Mouse (Mus musculus): ENCODE results near the gene Rreb1. TPM values are rescaled to one million over a fixed set of nuclear protein-coding genes. Genes with fewer than 3 reads are reported as not detected.
"Not testable (repeated sequence)": the region's sequence is repeated elsewhere in the genome, so short reads cannot be mapped to it uniquely, and the experiment has no call there.

Gene Rreb1
- total RNA-seq, 2 experiments from 2014 or later: 74.1 to 104 TPM

DNA sequence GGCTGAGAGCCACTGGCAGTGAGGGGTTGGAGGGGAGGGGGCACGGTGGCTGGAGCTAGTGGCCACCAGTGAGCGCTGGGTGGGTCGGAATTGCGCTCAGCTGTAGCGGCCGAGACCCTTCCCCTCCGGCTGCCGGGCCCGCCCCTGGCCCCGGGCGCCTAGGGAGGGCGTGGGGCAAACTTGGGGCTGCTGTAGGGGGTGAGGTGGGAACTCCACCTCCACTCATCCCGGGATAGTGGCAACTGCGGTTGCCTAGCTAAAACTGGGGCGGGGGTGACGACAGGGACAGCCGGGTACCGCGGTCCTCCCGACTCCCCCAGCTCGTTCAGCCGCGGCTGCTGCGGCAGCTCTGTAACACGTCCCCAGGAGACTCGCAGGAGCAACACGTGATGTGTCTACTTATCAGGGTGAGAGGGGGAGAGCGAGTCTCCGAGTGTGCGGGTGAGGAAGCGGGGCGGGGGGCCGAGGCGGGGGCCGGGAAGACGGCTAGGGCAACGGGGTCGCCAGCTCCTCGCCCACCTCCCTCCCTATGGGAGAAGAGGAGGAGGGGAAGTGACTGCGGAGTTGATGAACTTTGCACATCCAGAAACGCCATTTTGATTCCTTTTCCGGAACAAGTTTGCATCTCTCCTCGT lies 47.6 kb downstream of the Rreb1 start:
- H3K27ac ChIP-seq: peak overlapping the region; percentile 89
- DNase-seq (ENCODE audit: low spot score in 2 of 2): peak; percentile 34 to 42
- H3K4me3 ChIP-seq: peak overlapping the region; percentile 81
- TF ChIP-seq CTCF (conservative IDR thresholded peaks at IDR 0.05): no peak

DNA sequence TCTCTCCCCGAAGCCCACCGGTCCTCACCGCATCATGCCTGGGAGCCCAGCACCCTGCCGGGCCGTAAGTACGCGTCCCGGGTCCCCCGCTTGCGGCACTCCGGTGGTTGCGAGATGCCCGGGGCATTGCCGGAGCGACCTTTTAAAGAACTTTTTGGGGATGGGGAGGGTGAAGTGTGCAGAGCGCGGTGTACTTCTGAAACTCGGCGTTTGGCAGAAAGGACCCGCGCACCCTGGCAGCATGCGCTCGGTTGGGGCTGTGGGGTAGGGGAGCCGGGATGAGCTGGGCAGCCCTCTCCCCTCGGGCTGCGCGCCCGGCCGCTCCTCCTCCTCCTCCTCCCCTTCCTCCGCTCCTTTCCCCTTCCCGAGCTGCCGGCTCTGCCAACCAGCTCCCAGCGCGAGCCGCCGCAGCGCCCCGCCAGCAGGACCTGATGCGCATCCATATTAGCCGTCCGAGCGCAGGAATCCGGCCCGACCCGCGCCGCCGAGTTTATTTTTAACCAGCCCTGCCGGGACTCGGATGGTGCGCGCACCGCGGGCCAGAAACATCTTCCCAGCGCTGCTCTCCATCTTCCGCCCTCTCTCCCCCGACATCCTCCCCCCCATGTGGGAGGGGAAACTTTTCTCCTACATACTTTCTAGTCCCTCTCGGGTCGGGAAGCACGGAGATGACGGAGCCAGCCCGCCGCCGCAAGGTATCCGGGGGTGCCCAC lies 48.2 kb downstream of the Rreb1 start:
- peak; percentile 38 to 51 for DNase-seq (ENCODE audit: low spot score in 2 of 2)
- no peak for TF ChIP-seq CTCF (conservative IDR thresholded peaks at IDR 0.05)
- peak overlapping the region; percentile 89 for H3K27ac ChIP-seq
- peak overlapping the region; percentile 81 for H3K4me3 ChIP-seq

DNA sequence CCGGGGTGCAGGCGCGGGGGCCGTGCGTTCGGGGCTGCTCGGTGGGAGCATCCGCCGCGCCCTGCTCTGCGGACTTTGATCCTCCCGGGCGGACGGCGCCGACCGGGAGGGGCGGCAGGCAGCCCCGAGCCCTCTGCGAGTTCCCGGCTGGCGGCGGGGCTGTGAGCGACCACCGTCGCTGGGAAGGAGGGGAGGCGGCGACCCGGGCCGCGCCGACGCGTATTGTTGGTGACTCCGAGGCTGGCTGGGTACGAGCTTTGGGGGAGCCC lies 48.7 kb downstream of the Rreb1 start:
- H3K27ac ChIP-seq: peak overlapping the region; percentile 89
- TF ChIP-seq CTCF (conservative IDR thresholded peaks at IDR 0.05): no peak
- DNase-seq (ENCODE audit: low spot score in 2 of 2): no peak
- peak overlapping the region; percentile 81 for H3K4me3 ChIP-seq

DNA sequence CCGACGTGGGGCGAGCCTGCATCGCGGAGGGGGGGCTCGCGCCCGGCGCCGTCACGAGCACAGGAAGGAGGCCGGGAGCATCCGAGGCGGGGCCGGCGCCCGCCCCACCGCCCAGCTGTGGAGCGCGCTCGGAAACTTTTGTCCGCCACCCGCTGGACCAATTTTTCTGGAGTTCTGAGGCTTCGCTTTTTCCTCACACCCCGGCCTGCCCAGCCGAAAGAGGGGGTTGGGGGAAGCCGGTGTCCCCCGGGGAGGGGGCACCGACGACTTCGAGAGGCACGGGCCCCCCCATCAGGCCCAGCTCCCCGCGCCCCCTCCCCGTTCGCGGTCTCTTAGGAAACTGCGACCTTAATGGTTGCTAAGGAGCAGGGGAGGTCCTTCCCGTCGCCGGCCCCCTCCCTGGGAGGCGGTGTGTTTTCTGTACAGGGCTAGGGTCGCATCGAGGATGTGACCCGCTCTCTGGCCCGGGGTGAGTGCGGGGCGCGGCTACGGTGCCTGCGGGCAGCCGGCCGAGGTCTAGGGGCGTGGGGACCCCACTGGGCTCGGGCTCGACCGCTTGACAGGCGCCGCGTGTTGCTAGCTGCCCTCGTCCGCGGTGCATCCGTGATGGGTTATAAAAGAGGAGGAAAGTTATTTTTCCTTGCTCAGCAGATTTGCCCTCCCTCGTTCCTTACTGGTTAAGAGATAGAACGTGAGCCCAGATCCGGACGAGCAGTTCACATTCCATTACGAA lies 49.2 kb downstream of the Rreb1 start:
- peak in 1 of 2 experiments; percentile 27 for DNase-seq (ENCODE audit: low spot score in 2 of 2)

DNA sequence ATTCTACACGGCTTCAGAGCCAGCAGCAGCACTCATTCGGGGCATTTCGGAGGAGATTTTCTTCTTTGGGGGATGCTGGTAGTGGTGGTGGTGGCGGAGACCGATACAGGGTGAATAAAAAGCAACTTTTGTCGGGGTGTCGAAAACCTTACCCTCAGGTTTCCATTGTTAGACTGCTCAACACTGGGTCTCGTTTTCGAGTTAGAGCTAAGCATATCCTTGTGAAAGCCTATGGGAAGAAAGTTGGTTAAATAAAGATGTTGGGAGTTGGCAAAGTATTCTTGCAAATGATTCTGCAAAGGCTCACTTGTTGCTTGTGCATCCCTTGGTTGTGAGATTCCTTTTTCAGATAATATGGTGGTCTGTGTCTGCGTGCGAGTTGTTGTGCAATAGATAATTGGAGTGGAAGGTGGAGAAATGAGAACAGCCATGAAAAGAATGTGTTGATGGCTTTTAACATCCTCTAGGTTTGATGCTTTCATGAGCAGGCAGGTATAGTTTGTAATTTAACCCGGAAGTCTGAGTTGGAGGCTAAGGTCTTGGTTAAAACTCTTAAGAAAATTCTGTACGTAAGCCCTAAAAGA lies 49.9 kb downstream of the Rreb1 start:
- no peak for DNase-seq (ENCODE audit: low spot score in 2 of 2)
- TF ChIP-seq CTCF (conservative IDR thresholded peaks at IDR 0.05): no peak
- peak overlapping the region; percentile 81 for H3K4me3 ChIP-seq
- peak overlapping the region; percentile 89 for H3K27ac ChIP-seq

More for the DNA sequence above, 49.2 kb downstream of the Rreb1 start:
- TF ChIP-seq CTCF (conservative IDR thresholded peaks at IDR 0.05): peak; percentile 59
- Histone ChIP-seq H3K27ac (peak overlapping the region; percentile 89), H3K4me3 (peak overlapping the region; percentile 81)

DNA sequence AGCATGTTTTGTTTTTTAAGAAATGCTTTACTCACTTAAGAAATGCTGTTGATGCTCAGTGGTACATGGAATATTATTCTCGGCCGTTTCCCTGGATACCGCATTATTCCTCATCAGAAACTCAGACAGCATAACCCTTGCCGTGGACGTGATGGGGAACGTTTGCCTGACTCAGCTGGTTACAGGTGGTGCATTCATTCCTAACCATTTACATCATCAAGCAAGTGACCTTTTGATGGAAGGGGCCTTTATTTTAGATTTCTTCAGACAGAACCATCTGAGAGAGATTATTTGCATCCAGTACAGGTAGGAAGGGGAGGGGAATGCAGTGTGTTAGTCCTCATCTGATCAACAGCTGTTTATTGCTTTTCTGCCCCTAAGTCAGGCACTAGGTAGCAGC lies 50.7 kb downstream of the Rreb1 start:
- H3K27ac ChIP-seq: 0 out of 2 replicates have a peak overlapping the region, but pooled peaks have one; percentile 39
- DNase-seq (ENCODE audit: low spot score in 2 of 2): no peak
- no peak for TF ChIP-seq CTCF (conservative IDR thresholded peaks at IDR 0.05)
- H3K4me3 ChIP-seq: no peak overlapping the region

DNA sequence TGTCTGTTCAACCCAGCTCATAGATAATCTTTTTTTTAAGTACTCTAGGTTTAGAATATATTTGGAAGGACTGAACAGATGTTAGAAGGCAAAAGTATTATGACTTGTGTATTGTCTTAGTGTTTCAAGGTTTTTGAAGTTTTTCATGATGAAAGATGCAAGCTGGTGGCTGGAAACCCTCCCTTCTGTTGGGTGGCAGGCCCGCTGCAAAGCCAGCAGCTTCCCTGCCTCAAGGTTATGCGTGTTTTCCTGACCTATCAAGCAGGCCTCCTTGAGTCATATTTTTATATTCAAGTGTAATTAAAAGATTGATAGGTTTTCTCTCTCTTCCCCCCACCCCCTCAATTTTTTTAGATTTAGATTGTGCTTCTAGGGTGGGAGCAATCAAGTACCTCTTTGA lies 52.1 kb downstream of the Rreb1 start:
- DNase-seq (ENCODE audit: low spot score in 2 of 2): no peak
- no peak for TF ChIP-seq CTCF (conservative IDR thresholded peaks at IDR 0.05)
- Histone ChIP-seq H3K27ac (no peak overlapping the region), H3K4me3 (no peak overlapping the region)

DNA sequence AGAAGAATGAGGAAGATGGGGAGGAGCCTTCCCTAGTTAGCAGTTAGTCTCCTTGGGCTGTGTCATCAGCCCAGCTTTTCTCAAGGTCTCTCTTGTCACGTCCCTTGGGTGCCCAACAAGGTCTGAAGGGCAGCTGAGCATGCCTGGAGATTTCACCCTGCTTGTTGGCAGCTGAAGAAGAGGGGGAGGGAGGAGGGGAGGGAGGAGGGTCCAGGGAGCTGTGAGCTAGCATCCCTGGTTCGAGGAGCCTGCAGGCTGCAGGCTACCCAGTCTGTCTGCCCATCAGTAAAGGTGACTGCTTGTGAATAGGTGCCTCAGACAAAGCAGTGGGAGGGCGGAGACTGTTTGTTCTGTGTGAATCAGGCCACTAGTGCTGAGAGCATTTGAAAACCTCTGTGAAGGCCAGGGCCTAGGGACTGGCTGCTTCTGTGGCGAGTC lies 52.7 kb downstream of the Rreb1 start:
- no peak overlapping the region for H3K27ac ChIP-seq
- no peak for DNase-seq (ENCODE audit: low spot score in 2 of 2)
- TF ChIP-seq CTCF (conservative IDR thresholded peaks at IDR 0.05): no peak
- H3K4me3 ChIP-seq: no peak overlapping the region

DNA sequence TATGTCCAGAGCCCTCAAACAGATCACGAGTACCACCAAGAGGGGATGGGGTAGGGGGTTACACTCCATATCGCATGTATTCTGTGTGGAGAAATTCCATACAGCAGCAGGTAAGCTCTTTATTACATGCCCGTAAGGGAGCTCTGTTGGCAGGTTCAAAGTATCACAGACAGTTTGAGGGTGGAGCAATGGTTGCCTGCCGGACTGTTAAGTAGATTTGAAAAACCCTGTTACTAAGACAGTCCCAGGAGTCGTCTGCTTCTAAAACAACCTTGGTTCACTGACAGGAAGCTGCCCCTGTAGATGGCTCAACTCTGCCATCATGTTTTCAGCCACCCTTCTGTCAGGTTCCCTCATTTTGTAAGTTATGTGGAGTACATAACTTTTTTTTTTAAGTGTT lies 54.3 kb downstream of the Rreb1 start:
- Histone ChIP-seq H3K4me3 (no peak overlapping the region), H3K27ac (no peak overlapping the region)
- DNase-seq (ENCODE audit: low spot score in 2 of 2): no peak
- no peak for TF ChIP-seq CTCF (conservative IDR thresholded peaks at IDR 0.05)

DNA sequence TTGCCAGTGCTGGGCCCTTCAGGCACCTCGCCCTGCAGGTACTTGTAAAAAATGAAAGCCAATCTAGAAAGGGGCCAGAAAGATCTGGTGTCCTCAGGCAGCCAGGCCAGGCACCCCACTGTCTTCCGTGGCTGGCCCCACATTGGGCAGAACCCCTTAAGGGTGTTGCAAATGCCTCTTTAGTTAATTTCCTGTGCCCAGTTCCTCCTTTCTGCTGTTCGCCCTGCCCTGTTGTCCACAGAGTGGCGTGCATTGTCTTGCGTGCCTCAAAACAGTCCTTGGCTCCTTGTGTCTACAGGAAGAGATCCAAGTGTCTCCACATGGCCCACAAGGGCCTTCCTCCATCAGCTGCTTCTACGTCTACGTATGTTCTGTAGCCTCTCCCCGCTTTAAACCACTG lies 55.3 kb downstream of the Rreb1 start:
- no peak for DNase-seq (ENCODE audit: low spot score in 2 of 2)
- Histone ChIP-seq H3K27ac (no peak overlapping the region), H3K4me3 (no peak overlapping the region)
- TF ChIP-seq CTCF (conservative IDR thresholded peaks at IDR 0.05): no peak

DNA sequence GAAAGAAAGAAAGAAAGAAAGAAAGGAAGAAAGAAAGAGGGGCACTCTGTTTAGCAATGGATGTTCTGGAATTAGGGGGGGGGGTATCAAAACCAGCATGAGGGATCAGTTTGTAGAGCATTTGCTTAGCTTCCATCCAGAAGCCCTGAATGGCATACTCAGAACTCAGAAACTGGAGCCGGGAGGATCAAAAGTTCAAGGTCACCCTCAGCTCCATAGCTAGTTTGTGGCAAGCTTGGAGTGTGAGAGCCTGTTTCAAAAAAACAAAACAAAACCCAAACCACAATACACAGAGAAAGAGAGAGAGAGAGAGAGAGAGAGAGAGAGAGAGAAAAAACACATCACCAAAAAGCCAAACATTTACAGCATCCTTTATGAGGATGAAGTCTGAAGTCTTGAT lies 57.1 kb downstream of the Rreb1 start:
- Histone ChIP-seq H3K4me3 (no peak overlapping the region), H3K27ac (no peak overlapping the region)
- no peak for DNase-seq (ENCODE audit: low spot score in 2 of 2)
- no peak for TF ChIP-seq CTCF (conservative IDR thresholded peaks at IDR 0.05)

DNA sequence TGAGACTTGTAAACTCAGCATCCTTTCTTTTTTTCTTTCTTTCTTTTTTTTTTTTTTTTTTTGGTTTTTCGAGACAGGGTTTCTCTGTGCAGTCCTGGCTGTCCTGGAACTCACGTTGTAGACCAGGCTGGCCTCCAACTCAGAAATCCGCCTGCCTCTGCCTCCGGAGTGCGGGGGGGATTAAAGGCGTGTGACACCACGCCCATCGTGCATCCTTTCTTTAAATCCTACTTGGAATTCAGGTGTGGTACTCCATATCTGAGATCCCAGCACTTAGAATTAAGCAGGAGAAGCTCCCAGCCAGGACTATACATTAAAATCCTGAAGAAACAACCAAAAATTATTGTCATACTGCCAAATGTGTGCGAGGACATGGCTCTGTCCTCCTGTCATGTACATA lies 57.6 kb downstream of the Rreb1 start:
- H3K4me3 ChIP-seq; H3K27ac ChIP-seq; DNase-seq (ENCODE audit: low spot score in 2 of 2): not testable (repeated sequence)

DNA sequence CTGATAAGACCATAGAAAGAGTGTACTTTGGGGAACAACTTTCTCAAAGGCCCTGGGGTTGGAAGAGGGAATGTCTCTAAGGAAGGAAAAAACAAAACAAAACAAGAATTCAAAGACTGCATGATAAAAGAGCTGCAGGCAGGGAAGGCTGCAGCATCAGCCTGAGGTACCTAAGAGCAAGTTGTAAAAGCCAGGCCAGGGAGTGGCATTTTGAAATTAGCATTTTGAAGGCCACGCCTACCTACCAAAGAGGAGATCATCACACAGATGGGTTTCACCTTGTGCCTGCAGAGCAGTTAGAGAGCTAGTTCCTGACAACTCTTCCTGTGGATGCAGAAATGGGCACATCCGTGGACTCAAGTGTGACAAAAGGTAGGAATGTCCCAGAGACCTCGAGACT lies 59.2 kb downstream of the Rreb1 start:
- no peak overlapping the region for H3K27ac ChIP-seq
- TF ChIP-seq CTCF (conservative IDR thresholded peaks at IDR 0.05): no peak
- H3K4me3 ChIP-seq: no peak overlapping the region
- DNase-seq (ENCODE audit: low spot score in 2 of 2): no peak

All from layer of hippocampus, adult 2 months (tissue).